Mouse (Mus musculus) gastrocnemius, postnatal 36 days (tissue): ENCODE measurements at regions not wholly inside any gene's neighbourhood (a gene's known extent, or its start where the extent isn't known, plus 50 kb on each side); places are given as distances from the start of the nearest gene placed in this dataset.

ENCODE experiments used
- DNase-seq, 2 experiments: peaks; one replicate each; pipeline ENCODE4 v3.0.0; 2022
- intact Hi-C: fragments of 180-260 bp; cut with DNase I; formaldehyde crosslinking; loops from one replicate; pipeline ENCODE4 v1.15.1; 2025

DNA sequence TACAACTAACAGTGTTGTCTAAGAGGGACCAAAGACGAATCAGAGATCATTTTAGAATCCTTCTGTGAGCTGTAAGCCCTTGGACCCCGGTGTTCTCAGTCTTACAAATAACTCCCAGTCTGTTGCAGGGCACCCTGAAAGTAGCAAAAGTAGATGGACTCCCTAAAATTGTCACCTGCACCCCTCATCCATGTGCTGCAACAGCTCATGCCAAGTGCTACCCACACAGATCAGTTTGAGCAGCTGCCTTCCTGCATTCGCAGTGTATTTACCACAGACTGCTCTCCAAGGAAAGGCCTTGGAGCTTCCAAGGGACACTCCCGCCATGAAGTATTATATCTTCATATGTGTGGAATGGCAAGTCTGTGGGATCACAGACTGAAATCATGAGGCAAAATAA, 66.5 kb upstream of the Vstm2b start:
- intact Hi-C loops, result no loop called here
- no peak for DNase-seq

DNA sequence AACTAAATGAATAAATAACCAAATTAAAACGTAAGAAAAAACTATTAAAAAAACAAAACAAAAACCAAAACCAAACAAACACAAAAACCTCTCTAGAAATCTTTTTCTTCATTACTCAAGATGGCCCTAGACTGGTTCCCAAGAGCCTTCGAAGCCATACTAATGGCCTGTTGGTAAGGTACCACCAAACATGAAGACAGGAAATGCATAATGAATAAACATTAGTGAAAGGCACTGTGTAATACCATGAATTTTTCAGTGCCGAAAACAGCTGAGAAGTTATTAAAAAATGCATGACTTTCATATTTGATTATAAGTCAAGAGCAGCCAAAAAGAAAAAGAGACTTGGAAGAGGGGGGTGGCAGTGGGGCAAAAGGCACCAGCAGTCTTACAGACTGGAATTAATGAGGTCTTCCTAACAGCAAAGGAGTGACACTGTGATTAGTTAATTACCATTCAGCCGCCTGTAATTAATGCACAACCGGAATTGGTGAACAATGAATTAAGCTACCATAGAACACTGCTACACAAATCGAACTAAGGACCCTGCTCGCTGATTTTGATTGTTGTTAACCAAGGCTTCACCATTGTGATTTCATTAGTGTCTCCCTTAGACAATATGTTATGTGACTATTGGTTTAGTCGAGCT, 55.7 kb upstream of the Vstm2b start:
- no peak for DNase-seq
- intact Hi-C loops, result no loop called here

DNA sequence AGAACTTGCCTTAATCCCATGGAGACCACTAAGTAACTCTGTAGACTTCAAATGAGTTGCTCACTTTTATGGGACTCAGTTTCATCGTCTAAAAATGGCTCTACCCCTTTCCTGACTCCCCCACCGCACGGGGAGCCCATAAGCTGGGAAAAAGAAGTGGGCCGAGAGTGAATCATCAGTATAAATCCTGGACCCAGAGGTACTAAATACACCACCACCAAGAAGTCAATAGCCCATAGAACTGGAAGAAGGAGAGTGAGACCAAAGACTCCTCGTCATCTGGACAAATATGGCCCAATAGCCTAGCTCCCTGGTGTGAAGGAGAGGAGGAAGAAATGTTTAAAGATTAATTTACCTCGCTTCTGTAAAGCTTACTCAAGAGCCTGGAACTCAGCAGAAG, 51.6 kb upstream of the Vstm2b start:
- intact Hi-C loops, result no loop called here

More for the DNA sequence above, 51.6 kb upstream of the Vstm2b start:
- no peak for DNase-seq
